Mouse (Mus musculus): ENCODE results near the gene Rgs6. TPM values are rescaled to one million over a fixed set of nuclear protein-coding genes. Genes with fewer than 3 reads are reported as not detected.

The Rgs6 gene
- polyA plus RNA-seq, 1 experiment = 0.14 TPM

- TF ChIP-seq CTCF (IDR thresholded peaks at IDR 0.05; ENCODE audit: extremely low read depth, insufficient read depth, insufficient read length, insufficient replicate concordance) = no peak
- no peak for TF ChIP-seq POLR2A (IDR thresholded peaks at IDR 0.05; ENCODE audit: low read depth, low read length)
- H3K27me3 ChIP-seq (ENCODE audit: control insufficient read depth, insufficient read depth, low read length) = no peaks in the 10 kb centered on the region
- WGBS = 86% methylated on average over 5 of the region's 5 CpGs
- no peaks in the 10 kb centered on the region for H3K36me3 ChIP-seq (ENCODE audit: control insufficient read depth, insufficient read depth, low read length)
- no peak overlapping the region for H3K4me3 ChIP-seq (ENCODE audit: extremely low read depth, insufficient read depth, insufficient read length)
- DNase-seq (ENCODE audit: low read depth in 1 of 2, low spot score in 2 of 2) = no peak
- H3K4me1 ChIP-seq (ENCODE audit: control insufficient read depth, insufficient read depth, insufficient read length) = no peaks in the 10 kb centered on the region
- no peak overlapping the region for H3K27ac ChIP-seq (ENCODE audit: insufficient read depth, low read length)
Measured at GRCm38 (mm10) chr12:83136031-83136430, 547.9 kb downstream of the Rgs6 start.

DNA sequence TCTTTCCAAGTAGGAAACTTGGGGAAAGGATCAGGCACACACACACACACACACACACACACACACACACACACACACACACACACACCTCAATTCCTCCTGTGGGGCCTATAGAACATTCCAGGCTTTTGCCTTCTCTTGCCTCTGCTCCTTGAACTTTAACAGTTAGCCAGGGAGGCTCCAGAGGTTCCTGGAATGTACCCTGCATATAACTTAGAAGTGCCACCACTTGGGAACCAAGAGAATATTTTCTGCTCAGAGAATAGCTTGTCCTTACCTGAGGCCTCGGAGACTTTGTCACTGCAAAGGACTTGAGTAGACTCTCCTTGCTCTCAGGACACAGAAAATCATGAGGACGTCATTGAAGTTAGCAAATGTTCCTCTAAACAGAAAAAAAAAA is 548.4 kb downstream of the Rgs6 start:
- H3K27ac ChIP-seq (ENCODE audit: insufficient read depth, low read length) = no peak overlapping the region
- TF ChIP-seq CTCF (IDR thresholded peaks at IDR 0.05; ENCODE audit: extremely low read depth, insufficient read depth, insufficient read length, insufficient replicate concordance) (no peak), POLR2A (IDR thresholded peaks at IDR 0.05; ENCODE audit: low read depth, low read length) (no peak)
- no peaks in the 10 kb centered on the region for H3K36me3 ChIP-seq (ENCODE audit: control insufficient read depth, insufficient read depth, low read length)
- no peak for DNase-seq (ENCODE audit: low read depth in 1 of 2, low spot score in 2 of 2)
- H3K4me1 ChIP-seq (ENCODE audit: control insufficient read depth, insufficient read depth, insufficient read length) = no peaks in the 10 kb centered on the region
- 78% methylated on average over 2 of the region's 2 CpGs for WGBS
- no peaks in the 10 kb centered on the region for H3K27me3 ChIP-seq (ENCODE audit: control insufficient read depth, insufficient read depth, low read length)
- H3K4me3 ChIP-seq (ENCODE audit: extremely low read depth, insufficient read depth, insufficient read length) = no peak overlapping the region

GRCm38 (mm10) chr12:83137001-83137400 is 548.9 kb downstream of the Rgs6 start:
- H3K27ac ChIP-seq (ENCODE audit: insufficient read depth, low read length) = no peak overlapping the region
- no peaks in the 10 kb centered on the region for H3K36me3 ChIP-seq (ENCODE audit: control insufficient read depth, insufficient read depth, low read length)
- TF ChIP-seq CTCF (IDR thresholded peaks at IDR 0.05; ENCODE audit: extremely low read depth, insufficient read depth, insufficient read length, insufficient replicate concordance) (no peak), POLR2A (IDR thresholded peaks at IDR 0.05; ENCODE audit: low read depth, low read length) (no peak)
- H3K4me3 ChIP-seq (ENCODE audit: extremely low read depth, insufficient read depth, insufficient read length) = no peak overlapping the region
- H3K4me1 ChIP-seq (ENCODE audit: control insufficient read depth, insufficient read depth, insufficient read length) = no peaks in the 10 kb centered on the region
- WGBS = 81% methylated on average over 3 of the region's 3 CpGs
- H3K27me3 ChIP-seq (ENCODE audit: control insufficient read depth, insufficient read depth, low read length) = no peaks in the 10 kb centered on the region
- no peak for DNase-seq (ENCODE audit: low read depth in 1 of 2, low spot score in 2 of 2)

- Histone ChIP-seq H3K27me3 (ENCODE audit: control insufficient read depth, insufficient read depth, low read length) (no peaks in the 10 kb centered on the region), H3K4me3 (ENCODE audit: extremely low read depth, insufficient read depth, insufficient read length) (no peak overlapping the region), H3K36me3 (ENCODE audit: control insufficient read depth, insufficient read depth, low read length) (no peaks in the 10 kb centered on the region), H3K4me1 (ENCODE audit: control insufficient read depth, insufficient read depth, insufficient read length) (no peaks in the 10 kb centered on the region), H3K27ac (ENCODE audit: insufficient read depth, low read length) (no peak overlapping the region)
- WGBS = 34% methylated on average over 2 of the region's 2 CpGs
- TF ChIP-seq CTCF (IDR thresholded peaks at IDR 0.05; ENCODE audit: extremely low read depth, insufficient read depth, insufficient read length, insufficient replicate concordance) (no peak), POLR2A (IDR thresholded peaks at IDR 0.05; ENCODE audit: low read depth, low read length) (no peak)
- DNase-seq (ENCODE audit: low read depth in 1 of 2, low spot score in 2 of 2) = no peak
Measured at GRCm38 (mm10) chr12:83141164-83141563, 553.1 kb downstream of the Rgs6 start.

DNA sequence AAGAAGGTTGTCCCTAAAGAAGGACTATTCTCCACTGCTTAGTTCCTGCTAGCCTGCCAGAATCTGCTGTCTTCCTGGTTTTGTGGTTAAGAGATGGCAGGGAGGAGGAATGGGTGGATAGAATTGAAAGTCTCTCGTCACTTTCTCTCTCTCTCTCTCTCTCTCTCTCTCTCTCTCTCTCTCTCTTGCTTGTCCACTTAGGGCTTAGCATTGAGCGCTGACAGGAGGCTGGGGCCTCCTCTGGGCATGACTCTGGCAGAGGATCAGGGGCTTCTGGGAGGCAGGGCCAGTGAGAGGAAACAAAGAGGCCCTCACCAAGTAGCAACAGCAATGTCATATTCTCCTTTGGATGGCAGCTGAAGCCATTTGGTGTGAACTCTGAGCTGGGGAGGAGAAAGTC is 554.4 kb downstream of the Rgs6 start:
- no peaks in the 10 kb centered on the region for H3K4me1 ChIP-seq (ENCODE audit: control insufficient read depth, insufficient read depth, insufficient read length)
- no peaks in the 10 kb centered on the region for H3K27me3 ChIP-seq (ENCODE audit: control insufficient read depth, insufficient read depth, low read length)
- no peak for TF ChIP-seq CTCF (IDR thresholded peaks at IDR 0.05; ENCODE audit: extremely low read depth, insufficient read depth, insufficient read length, insufficient replicate concordance)
- no peak for TF ChIP-seq POLR2A (IDR thresholded peaks at IDR 0.05; ENCODE audit: low read depth, low read length)
- H3K4me3 ChIP-seq (ENCODE audit: extremely low read depth, insufficient read depth, insufficient read length) = no peak overlapping the region
- no peak for DNase-seq (ENCODE audit: low read depth in 1 of 2, low spot score in 2 of 2)
- H3K27ac ChIP-seq (ENCODE audit: insufficient read depth, low read length) = no peak overlapping the region
- no peaks in the 10 kb centered on the region for H3K36me3 ChIP-seq (ENCODE audit: control insufficient read depth, insufficient read depth, low read length)
- WGBS = 55% methylated on average over 2 of the region's 2 CpGs

DNA sequence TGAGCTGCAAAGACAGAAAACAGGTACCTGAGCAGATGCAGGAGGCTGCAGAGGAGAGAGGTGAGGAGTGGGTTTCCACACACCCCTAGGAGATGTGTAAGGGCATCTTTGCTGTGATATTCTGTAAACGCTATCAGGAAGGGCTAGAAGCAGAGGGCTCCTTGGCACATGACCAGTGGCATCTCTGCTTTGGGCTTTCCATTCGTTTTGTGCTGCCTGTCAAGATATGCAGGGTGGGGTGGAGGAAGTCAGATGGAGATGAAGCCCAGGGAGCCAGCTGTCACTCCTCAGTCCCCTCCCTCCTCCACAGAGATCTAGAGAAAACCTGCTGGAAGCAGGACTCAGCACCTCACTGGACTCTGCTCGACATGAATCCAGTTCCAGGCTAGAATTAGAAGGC is 555.0 kb downstream of the Rgs6 start:
- H3K4me1 ChIP-seq (ENCODE audit: control insufficient read depth, insufficient read depth, insufficient read length) = no peaks in the 10 kb centered on the region
- TF ChIP-seq POLR2A (IDR thresholded peaks at IDR 0.05; ENCODE audit: low read depth, low read length) = no peak
- no peak for TF ChIP-seq CTCF (IDR thresholded peaks at IDR 0.05; ENCODE audit: extremely low read depth, insufficient read depth, insufficient read length, insufficient replicate concordance)
- 50% methylated on average over 3 of the region's 3 CpGs for WGBS
- no peak overlapping the region for H3K27ac ChIP-seq (ENCODE audit: insufficient read depth, low read length)
- no peaks in the 10 kb centered on the region for H3K27me3 ChIP-seq (ENCODE audit: control insufficient read depth, insufficient read depth, low read length)
- H3K36me3 ChIP-seq (ENCODE audit: control insufficient read depth, insufficient read depth, low read length) = no peaks in the 10 kb centered on the region
- no peak overlapping the region for H3K4me3 ChIP-seq (ENCODE audit: extremely low read depth, insufficient read depth, insufficient read length)
- DNase-seq (ENCODE audit: low read depth in 1 of 2, low spot score in 2 of 2) = no peak

DNA sequence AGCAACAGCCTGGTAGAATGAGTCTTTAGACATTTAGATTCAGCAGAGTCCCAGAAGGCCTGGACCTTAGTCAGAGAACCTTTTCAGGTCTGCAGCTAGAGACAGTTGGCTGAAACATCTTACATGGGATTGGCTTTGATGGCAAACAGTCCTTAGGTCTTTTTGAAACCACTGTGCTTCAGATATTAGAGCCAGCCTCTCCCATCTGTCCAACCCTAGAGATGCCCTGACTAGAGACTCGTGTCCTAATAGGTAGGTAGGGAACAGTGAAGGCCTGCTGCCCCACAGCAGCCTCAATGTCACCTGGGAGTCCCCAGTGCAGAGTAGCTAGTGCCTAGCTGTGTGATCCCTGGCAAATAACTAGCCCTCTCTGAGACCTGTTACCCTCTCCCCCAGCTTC is 555.5 kb downstream of the Rgs6 start:
- Histone ChIP-seq H3K4me3 (ENCODE audit: extremely low read depth, insufficient read depth, insufficient read length) (no peak overlapping the region), H3K27ac (ENCODE audit: insufficient read depth, low read length) (no peak overlapping the region), H3K36me3 (ENCODE audit: control insufficient read depth, insufficient read depth, low read length) (no peaks in the 10 kb centered on the region), H3K27me3 (ENCODE audit: control insufficient read depth, insufficient read depth, low read length) (no peaks in the 10 kb centered on the region), H3K4me1 (ENCODE audit: control insufficient read depth, insufficient read depth, insufficient read length) (no peaks in the 10 kb centered on the region)
- WGBS = 81% methylated on average over 1 of the region's 1 CpGs
- no peak for DNase-seq (ENCODE audit: low read depth in 1 of 2, low spot score in 2 of 2)
- TF ChIP-seq CTCF (IDR thresholded peaks at IDR 0.05; ENCODE audit: extremely low read depth, insufficient read depth, insufficient read length, insufficient replicate concordance) (no peak), POLR2A (IDR thresholded peaks at IDR 0.05; ENCODE audit: low read depth, low read length) (no peak)

All from spleen, adult 2 months (tissue).